Mouse (Mus musculus): ENCODE data around the gene A630073D07Rik.
"Not testable (repeated sequence)": the region's sequence is repeated elsewhere in the genome, so short reads cannot be mapped to it uniquely, and the experiment has no call there.

The A630073D07Rik gene

GRCm38 (mm10) chr6:132651426-132651825 lies at the start of gene A630073D07Rik:
Gene A630073D07Rik, minus strand, starts transcription at chr6:132651526.
- no peak for DNase-seq (ENCODE audit: low spot score)

GRCm38 (mm10) chr6:132700907-132701306 lies 49.6 kb upstream of the A630073D07Rik start, which contains the start of gene Tas2r121:
Gene Tas2r121, minus strand, starts transcription at chr6:132701007.
- no peak for DNase-seq (ENCODE audit: low spot score)

- DNase-seq (ENCODE audit: low spot score): not testable (repeated sequence)
These were observed 40.3 kb upstream of the A630073D07Rik start for GRCm38 (mm10) chr6:132691596-132691995.

GRCm38 (mm10) chr6:132656653-132657052 lies 5.3 kb upstream of the A630073D07Rik start, which contains the start of gene Tas2r120:
Gene Tas2r120, plus strand, starts transcription at chr6:132656953.
- no peak for DNase-seq (ENCODE audit: low spot score)

GRCm38 (mm10) chr6:132649399-132649798 lies 1.9 kb downstream of the A630073D07Rik start:
- no peak for DNase-seq (ENCODE audit: low spot score)

GRCm38 (mm10) chr6:132595613-132596012 lies 55.7 kb downstream of the A630073D07Rik start, which contains the start of gene Prp2:
Gene Prp2, plus strand, starts transcription at chr6:132595913.
- DNase-seq (ENCODE audit: low spot score): not testable (repeated sequence)

Measured in testis, postnatal 14 days (tissue).